Mouse (Mus musculus): ENCODE results near the gene Fahd2a. TPM values are rescaled to one million over a fixed set of nuclear protein-coding genes. Genes with fewer than 3 reads are reported as not detected.

Fahd2a gene
- polyA plus RNA-seq, 1 experiment from 2014 or later: 36.4 TPM

- H3K4me3 ChIP-seq (replicated peaks): no peak overlapping the region
- H3K9me3 ChIP-seq (replicated peaks): no peaks in the 10 kb centered on the region
- no peak overlapping the region for H3K9ac ChIP-seq (replicated peaks)
- H3K36me3 ChIP-seq: peaks cover 8% of the 10 kb centered on the region; the same call in 1 of the 2 replicates
- H3K27me3 ChIP-seq (replicated peaks): no peaks in the 10 kb centered on the region; the same call in 1 of the 2 replicates
- H3K4me1 ChIP-seq: no peaks in the 10 kb centered on the region
- no peak for ATAC-seq (ENCODE audit: low FRiP score)
- no peak overlapping the region for H3K4me2 ChIP-seq
- H3K27ac ChIP-seq (replicated peaks): no peak overlapping the region
- 19% methylated on average over 3 of the region's 3 CpGs for WGBS
Observed at GRCm38 (mm10) chr2:127430238-127430637, 14.1 kb downstream of the Fahd2a start.

- 88% methylated on average over 17 of the region's 17 CpGs for WGBS
- Histone ChIP-seq H3K4me2 (no peak within 1 kb of the TSS), H3K4me3 (replicated peaks) (no peak within 1 kb of the TSS), H3K36me3 (no peaks in the 10 kb centered on the region), H3K4me1 (no peaks in the 10 kb centered on the region), H3K9me3 (replicated peaks) (no peaks in the 10 kb centered on the region), H3K9ac (replicated peaks) (no peak within 1 kb of the TSS), H3K27ac (replicated peaks) (no peak within 1 kb of the TSS), H3K27me3 (replicated peaks) (no peaks in the 10 kb centered on the region; the same call in 1 of the 2 replicates)
- no peak for ATAC-seq (ENCODE audit: low FRiP score)
Observed at GRCm38 (mm10) chr2:127424977-127425376, 19.4 kb downstream of the Fahd2a start, which contains the start of gene Gpat2. Gene Gpat2 (plus strand): TSS chr2:127425199.

GRCm38 (mm10) chr2:127418266-127418970 is 25.9 kb downstream of the Fahd2a start:
- H3K27me3 ChIP-seq (replicated peaks): no peaks in the 10 kb centered on the region
- H3K27ac ChIP-seq (replicated peaks): no peak overlapping the region
- no peaks in the 10 kb centered on the region for H3K9me3 ChIP-seq (replicated peaks)
- H3K4me3 ChIP-seq (replicated peaks): no peak overlapping the region
- H3K4me2 ChIP-seq: no peak overlapping the region
- H3K9ac ChIP-seq (replicated peaks): no peak overlapping the region
- no peaks in the 10 kb centered on the region for H3K36me3 ChIP-seq
- no peaks in the 10 kb centered on the region for H3K4me1 ChIP-seq
- WGBS: 77% methylated on average over 10 of the region's 10 CpGs
- no peak for ATAC-seq (ENCODE audit: low FRiP score)

- Histone ChIP-seq H3K27ac (replicated peaks) (no peak overlapping the region), H3K9me3 (replicated peaks) (no peaks in the 10 kb centered on the region), H3K36me3 (no peaks in the 10 kb centered on the region), H3K27me3 (replicated peaks) (no peaks in the 10 kb centered on the region), H3K4me1 (no peaks in the 10 kb centered on the region), H3K4me3 (replicated peaks) (no peak overlapping the region), H3K4me2 (no peak overlapping the region), H3K9ac (replicated peaks) (no peak overlapping the region)
- 60% methylated on average over 3 of the region's 3 CpGs for WGBS
- no peak for ATAC-seq (ENCODE audit: low FRiP score)
Observed at GRCm38 (mm10) chr2:127416706-127417105, 27.7 kb downstream of the Fahd2a start.

GRCm38 (mm10) chr2:127415806-127416205 is 28.6 kb downstream of the Fahd2a start:
- WGBS: 81% methylated on average over 10 of the region's 10 CpGs
- no peaks in the 10 kb centered on the region for H3K9me3 ChIP-seq (replicated peaks)
- H3K4me2 ChIP-seq: no peak overlapping the region
- no peaks in the 10 kb centered on the region for H3K27me3 ChIP-seq (replicated peaks)
- H3K4me1 ChIP-seq: no peaks in the 10 kb centered on the region
- no peak overlapping the region for H3K9ac ChIP-seq (replicated peaks)
- H3K4me3 ChIP-seq (replicated peaks): no peak overlapping the region
- no peak for ATAC-seq (ENCODE audit: low FRiP score)
- no peaks in the 10 kb centered on the region for H3K36me3 ChIP-seq
- H3K27ac ChIP-seq (replicated peaks): no peak overlapping the region

GRCm38 (mm10) chr2:127411126-127411525 is 33.2 kb downstream of the Fahd2a start:
- ATAC-seq (ENCODE audit: low FRiP score): no peak
- Histone ChIP-seq H3K9me3 (replicated peaks) (no peaks in the 10 kb centered on the region), H3K27me3 (replicated peaks) (no peaks in the 10 kb centered on the region), H3K4me1 (no peaks in the 10 kb centered on the region), H3K4me3 (replicated peaks) (no peak overlapping the region), H3K27ac (replicated peaks) (no peak overlapping the region), H3K9ac (replicated peaks) (no peak overlapping the region), H3K4me2 (no peak overlapping the region), H3K36me3 (no peaks in the 10 kb centered on the region)
- WGBS: 80% methylated on average over 6 of the region's 6 CpGs

GRCm38 (mm10) chr2:127398738-127399137 is 45.6 kb downstream of the Fahd2a start:
- H3K27me3 ChIP-seq (replicated peaks): no peaks in the 10 kb centered on the region
- no peaks in the 10 kb centered on the region for H3K4me1 ChIP-seq
- no peak overlapping the region for H3K4me3 ChIP-seq (replicated peaks)
- no peak overlapping the region for H3K4me2 ChIP-seq
- ATAC-seq (ENCODE audit: low FRiP score): no peak
- 89% methylated on average over 7 of the region's 7 CpGs for WGBS
- no peaks in the 10 kb centered on the region for H3K9me3 ChIP-seq (replicated peaks)
- no peaks in the 10 kb centered on the region for H3K36me3 ChIP-seq
- no peak overlapping the region for H3K9ac ChIP-seq (replicated peaks)
- H3K27ac ChIP-seq (replicated peaks): no peak overlapping the region

GRCm38 (mm10) chr2:127394606-127395161 is 49.7 kb downstream of the Fahd2a start:
- no peaks in the 10 kb centered on the region for H3K36me3 ChIP-seq
- H3K9ac ChIP-seq (replicated peaks): no peak overlapping the region
- no peak overlapping the region for H3K27ac ChIP-seq (replicated peaks)
- H3K27me3 ChIP-seq (replicated peaks): no peaks in the 10 kb centered on the region
- no peak overlapping the region for H3K4me3 ChIP-seq (replicated peaks)
- ATAC-seq (ENCODE audit: low FRiP score): no peak
- H3K9me3 ChIP-seq (replicated peaks): no peaks in the 10 kb centered on the region
- WGBS: 84% methylated on average over 5 of the region's 5 CpGs
- no peak overlapping the region for H3K4me2 ChIP-seq
- no peaks in the 10 kb centered on the region for H3K4me1 ChIP-seq

- Histone ChIP-seq H3K27ac (replicated peaks) (no peak overlapping the region), H3K4me1 (no peaks in the 10 kb centered on the region), H3K9ac (replicated peaks) (no peak overlapping the region), H3K4me2 (no peak overlapping the region), H3K27me3 (replicated peaks) (no peaks in the 10 kb centered on the region), H3K36me3 (no peaks in the 10 kb centered on the region), H3K9me3 (replicated peaks) (no peaks in the 10 kb centered on the region), H3K4me3 (replicated peaks) (no peak overlapping the region)
- no peak for ATAC-seq (ENCODE audit: low FRiP score)
- 72% methylated on average over 3 of the region's 3 CpGs for WGBS
Observed at GRCm38 (mm10) chr2:127391323-127391722, 53.0 kb downstream of the Fahd2a start.

GRCm38 (mm10) chr2:127390846-127391245 is 53.5 kb downstream of the Fahd2a start:
- Histone ChIP-seq H3K4me3 (replicated peaks) (no peak overlapping the region), H3K4me1 (no peaks in the 10 kb centered on the region), H3K27me3 (replicated peaks) (no peaks in the 10 kb centered on the region), H3K36me3 (no peaks in the 10 kb centered on the region), H3K9me3 (replicated peaks) (no peaks in the 10 kb centered on the region), H3K9ac (replicated peaks) (no peak overlapping the region), H3K27ac (replicated peaks) (no peak overlapping the region), H3K4me2 (no peak overlapping the region)
- no peak for ATAC-seq (ENCODE audit: low FRiP score)
- WGBS: 62% methylated on average over 4 of the region's 4 CpGs

- no peak overlapping the region for H3K4me3 ChIP-seq (replicated peaks)
- 86% methylated on average over 3 of the region's 3 CpGs for WGBS
- no peaks in the 10 kb centered on the region for H3K36me3 ChIP-seq
- no peaks in the 10 kb centered on the region for H3K9me3 ChIP-seq (replicated peaks)
- no peak overlapping the region for H3K9ac ChIP-seq (replicated peaks)
- H3K27ac ChIP-seq (replicated peaks): no peak overlapping the region
- no peak overlapping the region for H3K4me2 ChIP-seq
- ATAC-seq (ENCODE audit: low FRiP score): no peak
- no peaks in the 10 kb centered on the region for H3K4me1 ChIP-seq
- no peaks in the 10 kb centered on the region for H3K27me3 ChIP-seq (replicated peaks)
Observed at GRCm38 (mm10) chr2:127390352-127390751, 54.0 kb downstream of the Fahd2a start.

- no peak overlapping the region for H3K4me2 ChIP-seq
- H3K36me3 ChIP-seq: no peaks in the 10 kb centered on the region
- no peak overlapping the region for H3K27ac ChIP-seq (replicated peaks)
- H3K27me3 ChIP-seq (replicated peaks): no peaks in the 10 kb centered on the region
- 87% methylated on average over 2 of the region's 2 CpGs for WGBS
- H3K4me1 ChIP-seq: no peaks in the 10 kb centered on the region
- ATAC-seq (ENCODE audit: low FRiP score): no peak
- no peak overlapping the region for H3K9ac ChIP-seq (replicated peaks)
- no peak overlapping the region for H3K4me3 ChIP-seq (replicated peaks)
- no peaks in the 10 kb centered on the region for H3K9me3 ChIP-seq (replicated peaks)
Observed at GRCm38 (mm10) chr2:127387521-127387920, 56.8 kb downstream of the Fahd2a start.
